Mouse (Mus musculus) spleen, adult 2 months (tissue): ENCODE measurements at regions not wholly inside any gene's neighbourhood (a gene's known extent, or its start where the extent isn't known, plus 50 kb on each side); places are given as distances from the start of the nearest gene placed in this dataset.

Experiments used
- DNase-seq, 2 experiments: peaks; one replicate each; pipeline versions ENCODE4 v3.0.0 to v3.0.0-alpha.2; 2012 to 2021; ENCODE audit warnings: low spot score in 2 of 2, low read depth in 1 of 2
- H3K27ac ChIP-seq: fragments of 200-500 bp; 2 replicates; pipeline ENCODE4 v1.5.1; 2012; ENCODE audit warnings: low read length, inconsistent platforms; ENCODE audit not compliant: insufficient read depth
- H3K27me3 ChIP-seq: fragments of 200-500 bp; 2 replicates; pipeline ENCODE4 v1.6.1; 2012; ENCODE audit warnings: mild to moderate bottlenecking, moderate library complexity, low read length, inconsistent platforms; ENCODE audit not compliant: control insufficient read depth, insufficient read depth
- H3K36me3 ChIP-seq: fragments of 200-500 bp; 2 replicates; pipeline ENCODE4 v1.6.1; 2012; ENCODE audit warnings: mild to moderate bottlenecking, low read length, inconsistent platforms; ENCODE audit not compliant: control insufficient read depth, insufficient read depth
- H3K4me1 ChIP-seq: fragments of 200-500 bp; 2 replicates; pipeline ENCODE4 v1.6.1; 2011; ENCODE audit warnings: inconsistent platforms; ENCODE audit not compliant: control insufficient read depth, insufficient read depth, insufficient read length
- H3K4me3 ChIP-seq: fragments of 200-500 bp; 2 replicates; pipeline ENCODE4 v1.5.1; 2011; ENCODE audit warnings: mild to moderate bottlenecking, inconsistent platforms; ENCODE audit not compliant: insufficient read depth, insufficient read length; ENCODE audit errors: extremely low read depth
- CTCF ChIP-seq: fragments of 200-500 bp; IDR thresholded peaks from 2 replicates; pipeline ENCODE4 v1.5.1; 2011; ENCODE audit warnings: mild to moderate bottlenecking, inconsistent platforms; ENCODE audit not compliant: insufficient read depth, insufficient read length, insufficient replicate concordance; ENCODE audit errors: extremely low read depth
- POLR2A ChIP-seq: fragments of 200-500 bp; IDR thresholded peaks from 2 replicates; pipeline ENCODE4 v1.6.1; 2011; ENCODE audit warnings: low read depth, low read length, inconsistent platforms
- WGBS: fragments of 180-500 bp; shearing (Covaris S2); methylation state at CpG from one replicate; pipeline ENCODE4 v1.1.7; 2018; 5-methylcytosine and 5-hydroxymethylcytosine counted together

DNA sequence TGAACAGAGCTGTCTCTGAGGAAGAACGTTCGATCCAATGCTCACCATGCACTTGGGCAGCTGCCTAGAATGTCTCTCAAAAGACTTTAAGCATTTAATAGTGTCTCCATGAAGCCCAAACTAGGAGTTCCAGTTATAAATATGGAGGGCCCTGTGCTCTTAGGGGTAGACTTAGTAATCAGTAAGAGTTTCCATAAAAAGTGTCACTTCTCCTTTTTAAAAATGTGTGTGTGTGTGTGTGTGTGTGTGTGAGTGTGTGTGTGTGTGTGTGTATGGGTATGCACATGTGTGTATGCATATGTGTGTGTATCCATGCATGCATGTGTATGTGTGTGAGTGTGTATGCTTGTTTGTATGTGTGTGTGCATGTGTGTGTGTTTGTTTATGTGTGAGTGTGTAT is 255.6 kb upstream of the Runx1 start:
- Histone ChIP-seq H3K4me1 (no peaks in the 10 kb centered on the region; the same call in 1 of the 2 replicates), H3K27me3 (no peaks in the 10 kb centered on the region), H3K36me3 (no peaks in the 10 kb centered on the region), H3K27ac (no peak overlapping the region), H3K4me3 (no peak overlapping the region)
- 90% methylated on average over 2 of the region's 2 CpGs for WGBS
- no peak for DNase-seq
- no peak for TF ChIP-seq POLR2A
- TF ChIP-seq CTCF: no peak

DNA sequence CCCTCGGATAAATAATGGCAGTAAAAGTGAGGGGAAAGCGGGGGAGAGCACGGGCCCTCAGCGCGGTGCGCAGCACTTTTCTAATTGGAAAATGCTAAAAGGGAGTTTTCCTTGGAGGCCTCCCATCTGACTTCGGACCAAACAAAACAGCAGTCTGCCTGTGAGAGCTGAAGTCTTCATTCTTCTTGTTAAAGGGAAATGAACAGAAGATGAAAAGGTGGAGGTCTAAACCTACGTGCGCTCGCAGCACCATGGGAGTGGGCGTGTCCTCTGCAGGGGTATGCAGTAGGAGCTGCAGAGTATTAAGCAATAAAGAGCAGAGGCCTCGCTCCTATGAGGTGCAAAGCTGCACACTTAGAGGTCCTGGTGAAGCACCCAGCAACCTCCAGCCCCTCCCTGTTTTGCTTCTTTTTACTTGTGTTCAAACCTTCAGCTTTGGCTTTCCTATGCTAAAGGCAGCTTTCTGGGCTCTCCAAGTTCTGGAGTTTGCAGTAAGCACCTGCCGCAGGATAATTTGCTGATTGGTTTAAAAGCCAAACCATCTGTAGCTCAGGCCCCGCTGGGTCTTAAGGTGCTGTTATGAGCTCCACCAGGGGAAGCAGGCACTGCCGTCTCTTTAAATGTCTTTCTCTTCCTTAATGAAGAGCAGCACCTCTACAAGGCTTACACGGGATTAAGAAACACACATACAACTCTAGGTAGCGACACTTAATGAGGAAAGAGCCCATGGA is 253.9 kb upstream of the Runx1 start:
- Histone ChIP-seq H3K27ac (no peak overlapping the region), H3K4me1 (no peaks in the 10 kb centered on the region; the same call in 1 of the 2 replicates), H3K27me3 (no peaks in the 10 kb centered on the region), H3K4me3 (no peak overlapping the region), H3K36me3 (no peaks in the 10 kb centered on the region)
- TF ChIP-seq POLR2A: no peak
- 83% methylated on average over 17 of the region's 17 CpGs for WGBS
- DNase-seq: no peak

DNA sequence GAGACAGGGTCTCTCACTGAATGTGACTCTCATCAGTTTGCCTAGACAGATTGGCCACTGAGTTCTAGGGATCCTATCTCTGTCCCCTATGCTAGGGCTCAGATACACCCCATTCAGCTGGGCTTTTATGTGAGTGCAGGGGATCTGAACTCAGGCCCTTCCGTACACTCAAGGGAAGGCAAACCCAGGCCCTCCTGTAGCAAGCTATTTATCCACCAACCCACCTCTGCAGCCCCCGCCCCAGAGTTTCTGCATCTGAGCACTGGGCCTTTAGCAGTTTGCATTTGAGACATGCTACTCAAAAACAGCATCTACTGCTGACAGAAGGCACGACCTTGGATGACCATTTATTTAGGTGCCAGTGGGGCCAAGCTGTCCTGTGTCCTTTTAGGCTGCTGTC is 253.0 kb upstream of the Runx1 start:
- no peak for DNase-seq
- H3K36me3 ChIP-seq: no peaks in the 10 kb centered on the region
- H3K4me3 ChIP-seq: no peak overlapping the region
- H3K4me1 ChIP-seq: no peaks in the 10 kb centered on the region; the same call in 1 of the 2 replicates
- H3K27me3 ChIP-seq: no peaks in the 10 kb centered on the region
- WGBS: 84% methylated on average over 3 of the region's 3 CpGs
- no peak overlapping the region for H3K27ac ChIP-seq
- TF ChIP-seq CTCF (no peak), POLR2A (no peak)

- WGBS: 94% methylated on average over 11 of the region's 11 CpGs
- DNase-seq: no peak
- Histone ChIP-seq H3K4me3 (no peak overlapping the region), H3K36me3 (no peaks in the 10 kb centered on the region), H3K4me1 (peaks cover 3% of the 10 kb centered on the region; the same call in 1 of the 2 replicates), H3K27me3 (no peaks in the 10 kb centered on the region), H3K27ac (no peak overlapping the region)
- TF ChIP-seq POLR2A: no peak
- TF ChIP-seq CTCF: no peak
Measured at GRCm38 (mm10) chr16:93075488-93075887, 249.5 kb upstream of the Runx1 start.

- no peak for DNase-seq
- no peak for TF ChIP-seq POLR2A
- no peak for TF ChIP-seq CTCF
- Histone ChIP-seq H3K27me3 (no peaks in the 10 kb centered on the region), H3K27ac (no peak overlapping the region), H3K4me1 (peaks cover 3% of the 10 kb centered on the region; the same call in 1 of the 2 replicates), H3K36me3 (no peaks in the 10 kb centered on the region), H3K4me3 (no peak overlapping the region)
- 68% methylated on average over 6 of the region's 6 CpGs for WGBS
Measured at GRCm38 (mm10) chr16:93072156-93072555, 246.2 kb upstream of the Runx1 start.

- 44% methylated on average over 6 of the region's 6 CpGs for WGBS
- peaks cover 3% of the 10 kb centered on the region; the same call in 1 of the 2 replicates for H3K4me1 ChIP-seq
- H3K27ac ChIP-seq: no peak overlapping the region
- DNase-seq: no peak
- no peaks in the 10 kb centered on the region for H3K27me3 ChIP-seq
- no peak overlapping the region for H3K4me3 ChIP-seq
- TF ChIP-seq CTCF (no peak), POLR2A (no peak)
- no peaks in the 10 kb centered on the region for H3K36me3 ChIP-seq
Measured at GRCm38 (mm10) chr16:93071726-93072125, 245.8 kb upstream of the Runx1 start.

DNA sequence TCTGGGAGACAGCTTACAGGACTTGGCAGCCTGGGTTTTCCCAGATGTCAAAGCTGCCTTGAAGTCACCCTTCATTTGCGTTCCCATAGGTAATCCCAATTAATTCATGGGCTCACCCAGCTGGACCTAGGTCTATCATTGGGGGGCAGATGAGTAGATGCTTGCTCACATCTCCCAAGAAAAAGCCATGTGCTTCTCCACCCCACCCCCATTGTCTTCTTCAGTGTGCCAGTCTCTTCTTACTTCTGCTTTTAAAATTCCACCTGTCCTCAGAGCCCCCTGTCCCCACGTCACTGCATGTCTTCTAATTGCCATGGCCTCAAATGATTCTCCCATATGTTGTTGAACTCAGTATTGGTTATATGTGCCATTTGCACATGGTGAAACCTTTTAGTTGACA is 240.9 kb upstream of the Runx1 start:
- no peak for TF ChIP-seq POLR2A
- no peak for TF ChIP-seq CTCF
- WGBS: 80% methylated on average over 2 of the region's 2 CpGs

More for the DNA sequence above, 240.9 kb upstream of the Runx1 start:
- peaks cover 3% of the 10 kb centered on the region; the same call in 1 of the 2 replicates for H3K4me1 ChIP-seq
- H3K4me3 ChIP-seq: no peak overlapping the region
- no peaks in the 10 kb centered on the region for H3K27me3 ChIP-seq
- H3K27ac ChIP-seq: no peak overlapping the region
- no peak for DNase-seq
- H3K36me3 ChIP-seq: no peaks in the 10 kb centered on the region
